Mouse (Mus musculus) retina, adult 2 months (tissue): ENCODE measurements around the gene Ssbp1.

Experiments used
- DNase-seq: peaks from one replicate; pipeline ENCODE4 v3.0.0-alpha.2; 2012; ENCODE audit warnings: low read depth, low spot score

The Ssbp1 gene

DNA sequence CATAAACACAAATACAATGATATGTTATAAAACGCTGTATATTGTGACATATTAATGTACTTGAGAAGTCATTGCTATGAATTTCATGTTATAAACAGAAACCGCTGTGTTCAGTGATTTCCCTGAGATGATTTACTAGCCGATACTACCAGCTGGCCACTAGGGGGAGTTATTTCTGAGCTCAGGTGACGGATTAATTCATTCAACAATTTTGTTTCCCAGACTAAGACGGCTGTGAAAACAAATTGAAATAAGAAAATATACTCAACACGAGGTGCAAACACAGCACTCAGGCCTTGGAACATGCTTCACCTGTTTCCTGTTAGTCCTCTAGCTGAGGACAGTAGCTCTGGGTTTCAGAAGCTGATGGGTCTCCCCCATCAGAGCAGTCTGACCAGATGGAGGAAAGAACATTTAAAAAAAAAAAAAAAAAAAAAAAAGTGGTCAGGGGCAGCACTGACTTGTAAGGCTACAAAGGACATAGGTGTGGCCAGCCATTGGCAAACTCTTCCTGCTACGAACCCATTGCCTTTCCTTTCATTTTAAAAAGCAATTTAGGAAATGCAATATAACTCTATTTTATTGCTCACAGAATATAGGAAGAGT lies 16.6 kb upstream of the Ssbp1 start:
- DNase-seq = no peak

DNA sequence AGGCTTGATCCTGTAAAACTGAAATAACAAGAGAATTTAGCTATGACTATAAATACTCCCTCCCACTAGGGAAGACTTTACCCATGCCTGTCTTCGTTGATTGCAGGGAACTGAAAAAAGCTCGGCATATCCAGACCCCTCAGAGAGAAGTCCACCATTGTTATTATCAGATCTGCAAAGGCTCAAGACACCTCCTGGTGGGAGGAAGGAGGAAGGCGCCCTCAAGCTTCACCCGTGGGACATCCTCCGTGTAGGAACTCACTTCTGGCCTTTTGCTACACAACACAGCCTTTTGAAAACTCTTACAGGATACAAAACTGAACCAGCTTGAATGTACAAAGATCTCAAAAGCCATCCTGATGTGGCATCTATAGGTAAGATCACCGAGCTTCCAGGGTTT lies 5.4 kb upstream of the Ssbp1 start:
- no peak for DNase-seq

DNA sequence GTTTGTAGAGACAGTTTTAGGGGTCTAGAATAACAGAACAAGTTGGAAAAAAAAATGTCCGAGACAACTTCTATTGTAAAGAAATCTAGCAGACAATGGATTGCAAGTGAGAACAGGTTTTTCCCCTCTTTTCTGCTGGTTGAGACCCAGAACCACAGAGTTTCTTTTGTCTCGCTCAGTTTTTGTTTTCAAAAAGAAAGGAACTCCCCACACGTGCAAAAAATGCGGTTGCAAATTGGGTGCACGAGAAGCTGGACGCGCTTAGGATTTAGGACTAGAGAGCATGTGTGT lies 513 bp downstream of the Ssbp1 start:
- DNase-seq = no peak

DNA sequence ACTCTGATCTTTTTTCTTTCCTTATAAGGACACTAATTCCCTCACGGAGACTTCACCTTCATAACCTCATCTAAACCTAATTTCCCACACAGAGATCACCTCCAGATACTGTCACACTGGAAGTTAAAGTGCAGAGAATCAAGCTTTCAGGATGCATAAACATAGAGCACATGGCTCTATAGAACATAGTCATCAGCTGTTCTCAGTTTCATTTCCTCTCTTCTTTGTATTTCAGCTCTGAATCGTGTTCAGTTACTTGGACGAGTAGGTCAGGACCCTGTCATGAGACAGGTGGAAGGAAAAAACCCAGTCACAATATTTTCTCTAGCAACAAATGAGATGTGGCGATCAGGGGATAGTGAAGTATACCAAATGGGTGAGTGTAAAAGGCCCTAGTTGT lies 5.0 kb downstream of the Ssbp1 start:
- no peak for DNase-seq

DNA sequence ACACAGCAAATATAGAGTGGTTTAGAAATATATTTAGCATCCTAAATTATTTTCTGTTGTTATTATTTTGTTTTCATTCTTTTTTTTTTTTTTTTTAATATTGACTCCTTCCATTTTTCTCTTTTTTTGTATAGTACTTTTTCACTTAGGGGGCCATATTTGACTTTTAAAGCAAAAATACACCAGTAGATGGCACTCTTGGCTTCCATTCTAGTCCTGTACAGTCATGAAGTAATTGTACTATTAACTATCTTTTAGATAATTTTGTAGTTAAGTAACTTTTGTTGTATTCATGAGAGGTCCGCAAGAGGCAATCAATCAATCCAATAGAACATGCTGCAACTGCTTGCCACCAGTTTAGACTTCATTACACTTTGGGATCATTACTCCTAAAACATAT lies 8.6 kb downstream of the Ssbp1 start:
- no peak for DNase-seq

DNA sequence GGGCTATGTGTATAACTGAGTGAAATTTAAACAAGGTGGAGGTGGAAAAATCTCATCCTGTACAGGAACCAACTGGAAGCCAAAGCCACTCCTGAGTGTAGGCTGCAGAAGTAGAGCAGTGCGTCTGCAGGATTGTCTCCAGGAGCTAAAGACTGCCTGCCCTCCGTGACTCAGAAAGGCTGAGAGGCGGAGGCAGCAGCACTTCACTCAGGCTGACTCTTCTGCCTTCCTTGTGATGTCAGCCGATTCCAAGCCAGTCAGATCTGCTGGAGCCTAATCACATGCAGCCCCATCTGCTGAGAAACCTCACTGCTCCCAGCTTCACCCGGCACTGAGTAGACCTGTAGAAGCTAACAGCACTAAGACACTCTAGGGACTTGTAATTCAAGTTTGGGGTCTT lies 11.2 kb downstream of the Ssbp1 start:
- DNase-seq = no peak

DNA sequence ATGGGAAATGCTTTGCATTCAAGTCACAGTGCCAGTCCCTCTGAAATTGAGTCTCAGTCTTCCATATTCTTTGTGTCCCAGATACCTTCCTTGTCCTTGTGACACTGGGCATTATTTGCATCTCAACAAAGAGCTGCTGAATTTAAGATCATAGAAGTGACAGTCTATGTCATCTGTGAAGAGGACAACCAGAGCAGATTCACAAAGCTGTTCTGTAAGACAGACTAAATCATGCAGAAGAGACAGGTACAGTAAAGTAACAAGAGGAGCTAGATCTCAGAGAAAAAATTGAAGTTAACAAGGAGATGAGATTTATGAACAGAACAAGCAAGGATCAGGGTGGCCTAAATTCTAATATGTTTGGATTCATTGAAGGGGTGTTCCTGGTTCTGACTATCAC lies 19.8 kb downstream of the Ssbp1 start, which contains the start of gene Tas2r137:
Gene Tas2r137 (plus strand): TSS at position 301 of the 400 bp plus-strand sequence.
- no peak for DNase-seq

DNA sequence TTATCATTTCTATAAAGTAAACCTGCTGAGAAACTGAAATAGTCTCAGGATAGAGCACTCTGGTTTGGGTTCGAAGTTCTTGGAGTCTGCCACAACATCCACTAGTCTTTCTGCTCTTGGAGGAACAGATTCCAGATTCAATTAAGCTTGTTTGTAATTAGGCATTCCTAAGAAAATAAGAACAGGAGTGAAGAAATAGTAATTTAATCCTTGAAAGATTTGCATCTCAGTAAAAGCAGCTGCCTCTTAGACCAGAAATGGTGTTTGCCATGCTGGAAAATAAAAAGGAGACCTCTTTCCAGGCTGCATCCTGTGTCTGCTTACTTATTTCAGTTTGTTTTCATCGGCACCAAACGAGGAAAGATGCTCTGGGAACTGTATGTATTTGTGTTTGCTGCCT lies 22.1 kb downstream of the Ssbp1 start, which contains the start of gene Tas2r108:
Gene Tas2r108 (plus strand): TSS at position 301 of the 400 bp plus-strand sequence.
- no peak for DNase-seq

DNA sequence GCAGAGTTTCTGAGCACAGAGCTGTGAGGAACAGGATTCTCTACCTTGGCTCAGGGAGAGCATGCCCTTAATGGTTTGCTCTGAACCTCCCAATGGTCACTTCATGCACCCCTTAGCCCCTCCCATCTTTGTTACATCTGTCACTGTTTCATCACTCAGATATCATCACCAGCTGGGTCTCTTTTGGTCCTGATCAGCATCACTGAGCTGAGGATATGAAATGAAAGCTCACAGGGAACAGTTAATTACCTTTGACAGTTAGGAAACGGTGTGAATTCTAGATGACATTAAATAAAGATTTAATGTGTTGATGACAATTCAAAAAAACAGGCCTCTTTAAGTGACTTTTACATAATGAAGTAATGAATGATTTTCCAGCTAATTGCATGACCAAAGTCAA lies 48.3 kb downstream of the Ssbp1 start, which contains the start of gene Prss37:
Gene Prss37 (minus strand): TSS at position 101 of the 400 bp plus-strand sequence.
- no peak for DNase-seq
